Comparison of ENCODE assay signal across 10 mouse cellular contexts in genomic region chr17:88753472-88753857, GRCm38 (mm10). TPM values are rescaled to one million over a fixed set of nuclear protein-coding genes. Genes with fewer than 3 reads are reported as not detected.
DNase-seq lines count a peak whose midpoint lies in the region; ATAC-seq and TF ChIP-seq lines count a peak whose summit lies in the region.
"Had no signal": no experiment of that assay in that cellular context is flagged by ENCODE, and none has a peak within 500 bp of the region (broad histone marks: within the 10 kb centered on the region; RNA-seq: fewer than 3 reads in every experiment).

No protein-coding gene starts in this region.

- H3K4me1 ChIP-seq in heart, embryonic 16.5 days (ENCODE audit: control insufficient read depth, insufficient read depth, low read length): no peaks in the 10 kb centered on the region; the same call in none of the 2 replicates
- peaks cover 27% of the 10 kb centered on the region for H3K4me1 ChIP-seq in embryonic facial prominence, embryonic 13.5 days
- H3K4me1 ChIP-seq in hindbrain, postnatal 0 days (ENCODE audit: insufficient read depth, low read length): 0 out of 2 replicates have a peak, but pooled peaks cover 4% of the 10 kb centered on the region
- H3K4me1 ChIP-seq in midbrain, postnatal 0 days (ENCODE audit: insufficient read depth, low read length): peaks cover 14% of the 10 kb centered on the region

- no peak overlapping the region for H3K27ac ChIP-seq in heart, embryonic 16.5 days (ENCODE audit: low read length)
- no peak overlapping the region for H3K27ac ChIP-seq in embryonic facial prominence, embryonic 13.5 days
- H3K27ac ChIP-seq in hindbrain, postnatal 0 days: no peak overlapping the region
- no peak overlapping the region for H3K27ac ChIP-seq in midbrain, postnatal 0 days (ENCODE audit: low read depth, low read length)

- peak overlapping the region; percentile 45 for H3K4me2 ChIP-seq in heart, embryonic 16.5 days (ENCODE audit: low read depth, low read length)
- H3K4me2 ChIP-seq in embryonic facial prominence, embryonic 13.5 days: peak overlapping the region; percentile 39
- H3K4me2 ChIP-seq in hindbrain, postnatal 0 days (ENCODE audit: low read depth, low read length): peak overlapping the region; percentile 38
- peak overlapping the region; percentile 15; the same call in 1 of the 2 replicates for H3K4me2 ChIP-seq in midbrain, postnatal 0 days (ENCODE audit: low read depth, low read length, poor library complexity, severe bottlenecking)

- no peaks in the 10 kb centered on the region for H3K9me3 ChIP-seq in heart, embryonic 16.5 days (replicated peaks; ENCODE audit: control insufficient read depth, low read length)
- no peaks in the 10 kb centered on the region for H3K9me3 ChIP-seq in embryonic facial prominence, embryonic 13.5 days
- no peaks in the 10 kb centered on the region for H3K9me3 ChIP-seq in hindbrain, postnatal 0 days (ENCODE audit: low read length)
- no peaks in the 10 kb centered on the region for H3K9me3 ChIP-seq in midbrain, postnatal 0 days (ENCODE audit: low read length)

- H3K4me3 ChIP-seq in heart, embryonic 16.5 days (ENCODE audit: low read length): peak overlapping the region; percentile 21
- H3K4me3 ChIP-seq in embryonic facial prominence, embryonic 13.5 days: peak overlapping the region; percentile 5; the same call in 1 of the 2 replicates
- no peak overlapping the region for H3K4me3 ChIP-seq in hindbrain, postnatal 0 days (ENCODE audit: low read length)
- H3K4me3 ChIP-seq in midbrain, postnatal 0 days (ENCODE audit: low read depth, low read length): no peak overlapping the region

- no peak for DNase-seq in heart, adult 11 months
- no peak for DNase-seq in hindbrain, postnatal 0 days (ENCODE audit: low spot score)
- no peak for DNase-seq in midbrain, postnatal 0 days (ENCODE audit: low spot score)
- no peak for DNase-seq in adrenal gland, postnatal 10 days
- DNase-seq in left cerebral cortex, postnatal 36 days (ENCODE audit: low spot score in 2 of 2): no peak
- no peak for DNase-seq in left cerebral cortex, postnatal 4 days

- 49% methylated on average over 12 of the region's 12 CpGs for WGBS in heart, embryonic 16.5 days
- WGBS in embryonic facial prominence, embryonic 13.5 days: 54% methylated on average over 12 of the region's 12 CpGs
- WGBS in hindbrain, postnatal 0 days: 40% methylated on average over 12 of the region's 12 CpGs
- 49% methylated on average over 12 of the region's 12 CpGs for WGBS in midbrain, postnatal 0 days

- no peak for TF ChIP-seq CTCF in hindbrain, postnatal 0 days (IDR thresholded peaks at IDR 0.05; ENCODE audit: low read depth)
- no peak for TF ChIP-seq CTCF in midbrain, postnatal 0 days (IDR thresholded peaks at IDR 0.05)

- H3K36me3 ChIP-seq in heart, embryonic 16.5 days (ENCODE audit: control insufficient read depth, insufficient read depth): no peaks in the 10 kb centered on the region
- H3K36me3 ChIP-seq in embryonic facial prominence, embryonic 13.5 days: no peaks in the 10 kb centered on the region
- H3K36me3 ChIP-seq in hindbrain, postnatal 0 days (ENCODE audit: insufficient read depth, low read length): no peaks in the 10 kb centered on the region
- H3K36me3 ChIP-seq in midbrain, postnatal 0 days (ENCODE audit: insufficient read depth, low read length): no peaks in the 10 kb centered on the region

- no peaks in the 10 kb centered on the region; the same call in 1 of the 2 replicates for H3K27me3 ChIP-seq in heart, embryonic 16.5 days (ENCODE audit: control insufficient read depth, insufficient read depth, low read length)
- no peaks in the 10 kb centered on the region for H3K27me3 ChIP-seq in embryonic facial prominence, embryonic 13.5 days
- no peaks in the 10 kb centered on the region for H3K27me3 ChIP-seq in hindbrain, postnatal 0 days (ENCODE audit: insufficient read depth, low read length)
- no peaks in the 10 kb centered on the region for H3K27me3 ChIP-seq in midbrain, postnatal 0 days (ENCODE audit: insufficient read depth, low read length)

- intact Hi-C loops in left cerebral cortex, postnatal 36 days (cut with DNase I): loop anchor here (1.0 to 2.0 kb wide), 2 partner anchors 78 to 101 kb away; no protein-coding TSS in a partner anchor
- intact Hi-C loops in left cerebral cortex, postnatal 4 days (cut with DNase I): loop anchor here (2.0 to 10.0 kb wide), 2 partner anchors 101 to 191 kb away; no protein-coding TSS in a partner anchor

- ATAC-seq in heart, embryonic 16.5 days (replicated peaks; ENCODE audit: extremely low read depth, insufficient read depth, low FRiP score): no peak
- ATAC-seq in embryonic facial prominence, embryonic 13.5 days (ENCODE audit: insufficient number of reproducible peaks, insufficient read depth, low FRiP score, low TSS enrichment, low read depth): no peak
- no peak for ATAC-seq in hindbrain, postnatal 0 days
- no peak for ATAC-seq in midbrain, postnatal 0 days (ENCODE audit: low FRiP score)

- H3K9ac ChIP-seq in heart, embryonic 16.5 days (ENCODE audit: low read length): 0 out of 2 replicates have a peak overlapping the region, but pooled peaks have one; percentile 0
- H3K9ac ChIP-seq in embryonic facial prominence, embryonic 13.5 days: no peak overlapping the region
- H3K9ac ChIP-seq in hindbrain, postnatal 0 days (replicated peaks; ENCODE audit: low read length): no peak overlapping the region
- no peak overlapping the region for H3K9ac ChIP-seq in midbrain, postnatal 0 days (replicated peaks; ENCODE audit: low read length, poor library complexity, severe bottlenecking)

RNA-seq across cellular contexts. Expression of gene Lhcgr, which starts 38.3 kb away (rescaled TPM):
- not detected in 2 replicates for polyA plus RNA-seq in heart, embryonic 16.5 days (2015; fragmentation: Nextera tagmentation; extraction: Ambion mirVana)
- 0.10 and 0.15 TPM in 2 replicates for polyA plus RNA-seq in embryonic facial prominence, embryonic 13.5 days (2015; fragmentation: Nextera tagmentation; extraction: Ambion mirVana)
- total RNA-seq in hindbrain, postnatal 0 days (2014; rRNA removed): 0.40 and 0.89 TPM in 2 replicates
- 1.5 and 1.8 TPM in 2 replicates for polyA plus RNA-seq in hindbrain, postnatal 0 days (2015; fragmentation: Nextera tagmentation; extraction: Ambion mirVana)
- 0.88 and 1.1 TPM in 2 replicates for total RNA-seq in midbrain, postnatal 0 days (2014; rRNA removed)
- 0.54 and 0.74 TPM in 2 replicates for polyA plus RNA-seq in midbrain, postnatal 0 days (2015; fragmentation: Nextera tagmentation; extraction: Ambion mirVana)
- under 1 TPM in 1 of 2 experiments, not detected in 1; 0.18 TPM for total RNA-seq in adrenal gland, postnatal 10 days (2021)
- total RNA-seq in left cerebral cortex, postnatal 36 days (2021): under 1 TPM; 0.34 to 0.57 TPM
- under 1 TPM; 0.46 to 0.93 TPM for total RNA-seq in left cerebral cortex, postnatal 4 days (2021)
- total RNA-seq: liver, adult 2 months had no signal
- polyA plus RNA-seq: liver, adult 2 months; small intestine, adult 2 months had no signal

Comparison
In these comparisons a context has a peak if more than half of its experiments do, and no peak if none do; other contexts are left out.
1. H3K4me3 ChIP-seq: peak in heart, embryonic 16.5 days (single experiment) and embryonic facial prominence, embryonic 13.5 days (single experiment); none in hindbrain, postnatal 0 days (single experiment) and midbrain, postnatal 0 days (single experiment).
2. Peak in every context shown above with its lines, with median percentiles within 50 percentile points of each other: H3K4me2 ChIP-seq.